8 mouse cellular contexts compared by ENCODE assay signal in genomic region chr1:13784396-13784795, GRCm38 (mm10).
DNase-seq lines count a peak whose midpoint lies in the region; ATAC-seq and TF ChIP-seq lines count a peak whose summit lies in the region.
"Had no signal": no experiment of that assay in that cellular context is flagged by ENCODE, and none has a peak within 500 bp of the region (broad histone marks: within the 10 kb centered on the region; RNA-seq: fewer than 3 reads in every experiment).

No protein-coding gene starts in this region.

- no peaks in the 10 kb centered on the region for H3K9me3 ChIP-seq in kidney, postnatal 0 days (replicated peaks; ENCODE audit: low read length)
- no peaks in the 10 kb centered on the region for H3K9me3 ChIP-seq in kidney, embryonic 14.5 days (ENCODE audit: control insufficient read depth, low read length)
- H3K9me3 ChIP-seq in ES-E14 (ENCODE audit: control insufficient read depth, insufficient read depth, low read depth, low read length) = no peaks in the 10 kb centered on the region
- H3K9me3 ChIP-seq in embryonic facial prominence, embryonic 10.5 days = no peaks in the 10 kb centered on the region
- no peaks in the 10 kb centered on the region for H3K9me3 ChIP-seq in limb, embryonic 14.5 days (ENCODE audit: control insufficient read depth, low read length)

- H3K4me1 ChIP-seq in kidney, postnatal 0 days (replicated peaks; ENCODE audit: insufficient read depth, low read length) = no peaks in the 10 kb centered on the region
- H3K4me1 ChIP-seq in kidney, embryonic 14.5 days (ENCODE audit: control insufficient read depth, insufficient read depth, low read length) = no peaks in the 10 kb centered on the region
- H3K4me1 ChIP-seq in ES-E14 (ENCODE audit: control insufficient read depth in 2 of 2, insufficient read depth in 2 of 2, low read length in 2 of 2, poor library complexity in 1 of 2) = no peaks in the 10 kb centered on the region
- peaks cover 4% of the 10 kb centered on the region for H3K4me1 ChIP-seq in embryonic facial prominence, embryonic 10.5 days
- H3K4me1 ChIP-seq in limb, embryonic 14.5 days (ENCODE audit: control insufficient read depth, insufficient read depth, low read length) = no peaks in the 10 kb centered on the region
- no peaks in the 10 kb centered on the region for H3K4me1 ChIP-seq in small intestine, adult 2 months (ENCODE audit: control insufficient read depth, insufficient read depth, insufficient read length, low read length)

- no peak for TF ChIP-seq POLR2A in limb, embryonic 14.5 days (IDR thresholded peaks at IDR 0.05; ENCODE audit: borderline replicate concordance, extremely low read depth, insufficient read depth, insufficient read length)
- TF ChIP-seq POLR2A in small intestine, adult 2 months (IDR thresholded peaks at IDR 0.05; ENCODE audit: low read depth, low read length) = no peak

- TF ChIP-seq CTCF in kidney, postnatal 0 days (IDR thresholded peaks at IDR 0.05; ENCODE audit: low read depth) = peak; percentile 88
- peak; percentile 33; the same call in 1 of the 2 replicates for TF ChIP-seq CTCF in small intestine, adult 2 months (IDR thresholded peaks at IDR 0.05; ENCODE audit: extremely low read depth, insufficient read length, insufficient replicate concordance, low read depth, low read length)

- 2% methylated on average over 4 of the region's 4 CpGs for WGBS in kidney, postnatal 0 days
- WGBS in kidney, embryonic 14.5 days = 9% methylated on average over 4 of the region's 4 CpGs
- WGBS in embryonic facial prominence, embryonic 10.5 days = 7% methylated on average over 4 of the region's 4 CpGs
- 5% methylated on average over 4 of the region's 4 CpGs for WGBS in limb, embryonic 14.5 days
- WGBS in small intestine, adult 2 months = 4% methylated on average over 4 of the region's 4 CpGs

- H3K36me3 ChIP-seq in kidney, postnatal 0 days (ENCODE audit: insufficient read depth, low read length) = no peaks in the 10 kb centered on the region
- no peaks in the 10 kb centered on the region for H3K36me3 ChIP-seq in kidney, embryonic 14.5 days (ENCODE audit: control insufficient read depth, insufficient read depth, low read length)
- H3K36me3 ChIP-seq in ES-E14 (ENCODE audit: control insufficient read depth, insufficient read depth, low read length, poor library complexity, severe bottlenecking) = no peaks in the 10 kb centered on the region
- no peaks in the 10 kb centered on the region for H3K36me3 ChIP-seq in embryonic facial prominence, embryonic 10.5 days (replicated peaks)
- H3K36me3 ChIP-seq in limb, embryonic 14.5 days (ENCODE audit: control insufficient read depth, insufficient read depth, low read length) = no peaks in the 10 kb centered on the region
- H3K36me3 ChIP-seq in small intestine, adult 2 months (ENCODE audit: control insufficient read depth, insufficient read depth, low read length) = no peaks in the 10 kb centered on the region

- no peak overlapping the region for H3K4me3 ChIP-seq in kidney, postnatal 0 days (replicated peaks; ENCODE audit: low read depth, low read length)
- no peak overlapping the region for H3K4me3 ChIP-seq in kidney, embryonic 14.5 days (ENCODE audit: low read length)
- no peak overlapping the region for H3K4me3 ChIP-seq in ES-E14 (ENCODE audit: insufficient read depth in 1 of 2, low read depth in 1 of 2, low read length in 2 of 2, poor library complexity in 1 of 2, severe bottlenecking in 1 of 2)
- H3K4me3 ChIP-seq in embryonic facial prominence, embryonic 10.5 days = no peak overlapping the region
- no peak overlapping the region for H3K4me3 ChIP-seq in limb, embryonic 14.5 days (replicated peaks; ENCODE audit: low read length)
- H3K4me3 ChIP-seq in small intestine, adult 2 months (ENCODE audit: low read depth, low read length) = no peak overlapping the region
- H3K4me3 ChIP-seq: myocyte had no signal

- H3K27ac ChIP-seq in kidney, postnatal 0 days = no peak overlapping the region
- H3K27ac ChIP-seq in kidney, embryonic 14.5 days (ENCODE audit: low read depth, low read length) = no peak overlapping the region
- no peak overlapping the region for H3K27ac ChIP-seq in ES-E14 (ENCODE audit: insufficient read depth, low read depth, low read length, poor library complexity, severe bottlenecking)
- H3K27ac ChIP-seq in embryonic facial prominence, embryonic 10.5 days (replicated peaks) = no peak overlapping the region
- no peak overlapping the region for H3K27ac ChIP-seq in limb, embryonic 14.5 days (replicated peaks; ENCODE audit: low read depth, low read length)
- no peak overlapping the region for H3K27ac ChIP-seq in small intestine, adult 2 months (ENCODE audit: insufficient read depth, low read depth, low read length)

- H3K9ac ChIP-seq in kidney, postnatal 0 days (ENCODE audit: low read depth, low read length) = no peak overlapping the region
- no peak overlapping the region for H3K9ac ChIP-seq in kidney, embryonic 14.5 days (ENCODE audit: low read depth, low read length)
- no peak overlapping the region for H3K9ac ChIP-seq in ES-E14 (ENCODE audit: insufficient read depth, low read depth, low read length, poor library complexity, severe bottlenecking)
- H3K9ac ChIP-seq in limb, embryonic 14.5 days (ENCODE audit: low read depth, low read length, severe bottlenecking) = no peak overlapping the region

- in situ Hi-C loops in ES-E14 (cut with MboI; ENCODE audit: low sequenced_read_pairs in 2 of 2, unreplicated experiment in 2 of 2) = loop anchor here in 1 of 2 experiments (25.0 kb wide), 1 partner anchor 1078 kb away; no protein-coding TSS in a partner anchor

- no peaks in the 10 kb centered on the region for H3K27me3 ChIP-seq in kidney, postnatal 0 days (ENCODE audit: insufficient read depth, low read length)
- no peaks in the 10 kb centered on the region for H3K27me3 ChIP-seq in kidney, embryonic 14.5 days (ENCODE audit: control insufficient read depth, insufficient read depth, low read length)
- no peaks in the 10 kb centered on the region; the same call in 1 of the 2 replicates for H3K27me3 ChIP-seq in embryonic facial prominence, embryonic 10.5 days (replicated peaks; ENCODE audit: low read depth, poor library complexity, severe bottlenecking)
- no peaks in the 10 kb centered on the region for H3K27me3 ChIP-seq in limb, embryonic 14.5 days (ENCODE audit: control insufficient read depth, insufficient read depth, low read length)
- no peaks in the 10 kb centered on the region for H3K27me3 ChIP-seq in small intestine, adult 2 months (ENCODE audit: control insufficient read depth, insufficient read depth, low read length)

- no peak overlapping the region for H3K4me2 ChIP-seq in kidney, postnatal 0 days (ENCODE audit: low read length)
- no peak overlapping the region for H3K4me2 ChIP-seq in kidney, embryonic 14.5 days (replicated peaks; ENCODE audit: low read depth, low read length)
- no peak overlapping the region for H3K4me2 ChIP-seq in limb, embryonic 14.5 days (replicated peaks; ENCODE audit: low read depth, low read length, severe bottlenecking)

- no peak for ATAC-seq in kidney, postnatal 0 days (replicated peaks; ENCODE audit: low FRiP score, low read depth)
- no peak for ATAC-seq in kidney, embryonic 14.5 days (ENCODE audit: low FRiP score, low TSS enrichment)
- no peak for ATAC-seq in limb, embryonic 14.5 days (ENCODE audit: low FRiP score, low read depth)

- peak; percentile 86 for DNase-seq in kidney, postnatal 0 days (ENCODE audit: low spot score)
- DNase-seq in ES-E14 (ENCODE audit: low read depth, low spot score) = peak; percentile 87
- peak; percentile 22 for DNase-seq in WW6 (ENCODE audit: low read depth, low spot score)
- peak; percentile 53 for DNase-seq in embryonic facial prominence, embryonic 10.5 days (ENCODE audit: low spot score)
- peak; percentile 85 for DNase-seq in limb, embryonic 14.5 days (ENCODE audit: low spot score)

TF ChIP-seq in ES-E14, 5 proteins besides CTCF, POLR2A, EP300 and RAD21:
- no peak for TF ChIP-seq CHD2 (IDR thresholded peaks at IDR 0.05; ENCODE audit: low read depth, low read length)
- no peak for TF ChIP-seq MAFK (IDR thresholded peaks at IDR 0.05; ENCODE audit: insufficient read depth, low read depth, low read length)
- no peak for TF ChIP-seq HCFC1 (IDR thresholded peaks at IDR 0.05; ENCODE audit: borderline replicate concordance, insufficient read depth, low read length)
- TF ChIP-seq ZC3H11A (IDR thresholded peaks at IDR 0.05; ENCODE audit: borderline replicate concordance, low read depth, low read length) = peak; percentile 47; the same call in 1 of the 2 replicates

Comparison
In these comparisons a context has a peak if more than half of its experiments do, and no peak if none do; other contexts are left out.
1. DNase-seq: peak in every context shown above with its lines; median percentile 87 in ES-E14; 86 in kidney, postnatal 0 days; 85 in limb, embryonic 14.5 days; 53 in embryonic facial prominence, embryonic 10.5 days; 22 in WW6.